Mouse (Mus musculus): ENCODE measurements around the gene Tnrc6b. TPM values are rescaled to one million over a fixed set of nuclear protein-coding genes. Genes with fewer than 3 reads are reported as not detected.
A peak's percentile ranks its signal among the peaks of the same experiment; 100 is the strongest.

The Tnrc6b gene
- polyA plus RNA-seq, 1 experiment from 2014 or later, result 34.7 TPM

- WGBS, result 95% methylated on average over 1 of the region's 1 CpGs
- no peak overlapping the region for H3K4me2 ChIP-seq (replicated peaks)
Observed at GRCm38 (mm10) chr15:80774666-80775065, 63.6 kb downstream of the Tnrc6b start.

GRCm38 (mm10) chr15:80779006-80779405, 67.9 kb downstream of the Tnrc6b start:
- H3K4me1 ChIP-seq, result no peaks in the 10 kb centered on the region
- no peak overlapping the region for H3K4me2 ChIP-seq (replicated peaks)
- no peak overlapping the region for H3K9ac ChIP-seq
- ATAC-seq (ENCODE audit: low FRiP score, low read depth), result no peak
- WGBS, result 74% methylated on average over 3 of the region's 3 CpGs
- H3K36me3 ChIP-seq, result no peaks in the 10 kb centered on the region
- H3K4me3 ChIP-seq, result no peak overlapping the region
- H3K27me3 ChIP-seq, result no peaks in the 10 kb centered on the region
- no peak overlapping the region for H3K27ac ChIP-seq
- H3K9me3 ChIP-seq, result no peaks in the 10 kb centered on the region

More at GRCm38 (mm10) chr15:80774666-80775065, 63.6 kb downstream of the Tnrc6b start:
- Histone ChIP-seq H3K9me3 (no peaks in the 10 kb centered on the region), H3K27ac (no peak overlapping the region), H3K36me3 (no peaks in the 10 kb centered on the region), H3K4me1 (0 out of 2 replicates have a peak, but pooled peaks cover 3% of the 10 kb centered on the region), H3K27me3 (no peaks in the 10 kb centered on the region), H3K4me3 (no peak overlapping the region), H3K9ac (no peak overlapping the region)
- ATAC-seq (ENCODE audit: low FRiP score, low read depth), result no peak

GRCm38 (mm10) chr15:80780154-80780751, 69.1 kb downstream of the Tnrc6b start:
- no peak overlapping the region for H3K9ac ChIP-seq

GRCm38 (mm10) chr15:80781218-80781806, 70.2 kb downstream of the Tnrc6b start:
- Histone ChIP-seq H3K4me1 (peaks cover 5% of the 10 kb centered on the region; the same call in 1 of the 2 replicates), H3K27me3 (no peaks in the 10 kb centered on the region), H3K4me2 (replicated peaks) (no peak overlapping the region), H3K27ac (no peak overlapping the region), H3K36me3 (no peaks in the 10 kb centered on the region), H3K9ac (no peak overlapping the region), H3K9me3 (no peaks in the 10 kb centered on the region), H3K4me3 (no peak overlapping the region)
- WGBS, result 86% methylated on average over 5 of the region's 5 CpGs
- no peak for ATAC-seq (ENCODE audit: low FRiP score, low read depth)

More at GRCm38 (mm10) chr15:80780154-80780751, 69.1 kb downstream of the Tnrc6b start:
- Histone ChIP-seq H3K27ac (no peak overlapping the region), H3K4me3 (no peak overlapping the region), H3K4me1 (peaks cover 5% of the 10 kb centered on the region; the same call in 1 of the 2 replicates), H3K9me3 (no peaks in the 10 kb centered on the region), H3K36me3 (no peaks in the 10 kb centered on the region), H3K27me3 (no peaks in the 10 kb centered on the region), H3K4me2 (replicated peaks) (no peak overlapping the region)
- no peak for ATAC-seq (ENCODE audit: low FRiP score, low read depth)
- WGBS, result 81% methylated on average over 5 of the region's 5 CpGs

GRCm38 (mm10) chr15:80784553-80784971, 73.4 kb downstream of the Tnrc6b start:
- Histone ChIP-seq H3K4me2 (replicated peaks) (no peak overlapping the region), H3K4me1 (peaks cover 5% of the 10 kb centered on the region; the same call in 1 of the 2 replicates), H3K36me3 (no peaks in the 10 kb centered on the region; the same call in 1 of the 2 replicates), H3K9ac (no peak overlapping the region), H3K9me3 (no peaks in the 10 kb centered on the region), H3K27me3 (no peaks in the 10 kb centered on the region), H3K27ac (no peak overlapping the region), H3K4me3 (no peak overlapping the region)
- 47% methylated on average over 7 of the region's 7 CpGs for WGBS
- no peak for ATAC-seq (ENCODE audit: low FRiP score, low read depth)

GRCm38 (mm10) chr15:80785699-80786098, 74.6 kb downstream of the Tnrc6b start:
- Histone ChIP-seq H3K9me3 (no peaks in the 10 kb centered on the region), H3K4me2 (replicated peaks) (no peak overlapping the region), H3K27me3 (no peaks in the 10 kb centered on the region), H3K9ac (no peak overlapping the region), H3K27ac (no peak overlapping the region), H3K36me3 (no peaks in the 10 kb centered on the region; the same call in 1 of the 2 replicates), H3K4me1 (peaks cover 5% of the 10 kb centered on the region; the same call in 1 of the 2 replicates), H3K4me3 (no peak overlapping the region)
- 72% methylated on average over 1 of the region's 1 CpGs for WGBS
- ATAC-seq (ENCODE audit: low FRiP score, low read depth), result no peak

GRCm38 (mm10) chr15:80787746-80788145, 76.6 kb downstream of the Tnrc6b start:
- Histone ChIP-seq H3K9me3 (no peaks in the 10 kb centered on the region), H3K4me1 (peaks cover 5% of the 10 kb centered on the region; the same call in 1 of the 2 replicates), H3K4me3 (no peak overlapping the region), H3K4me2 (replicated peaks) (no peak overlapping the region), H3K27ac (no peak overlapping the region), H3K36me3 (no peaks in the 10 kb centered on the region; the same call in 1 of the 2 replicates), H3K27me3 (no peaks in the 10 kb centered on the region), H3K9ac (no peak overlapping the region)
- WGBS, result 85% methylated on average over 4 of the region's 4 CpGs
- ATAC-seq (ENCODE audit: low FRiP score, low read depth), result no peak

GRCm38 (mm10) chr15:80792556-80792955, 81.4 kb downstream of the Tnrc6b start:
- no peak for ATAC-seq (ENCODE audit: low FRiP score, low read depth)
- WGBS, result 80% methylated on average over 3 of the region's 3 CpGs
- Histone ChIP-seq H3K27me3 (no peaks in the 10 kb centered on the region), H3K27ac (no peak overlapping the region), H3K9me3 (no peaks in the 10 kb centered on the region), H3K36me3 (no peaks in the 10 kb centered on the region), H3K4me1 (peaks cover 4% of the 10 kb centered on the region), H3K4me3 (no peak overlapping the region), H3K4me2 (replicated peaks) (no peak overlapping the region), H3K9ac (no peak overlapping the region)

- 100% methylated on average over 1 of the region's 1 CpGs for WGBS
- no peak overlapping the region for H3K4me2 ChIP-seq (replicated peaks)
- no peaks in the 10 kb centered on the region for H3K36me3 ChIP-seq
- no peaks in the 10 kb centered on the region for H3K27me3 ChIP-seq
- H3K9me3 ChIP-seq, result no peaks in the 10 kb centered on the region
- no peak overlapping the region for H3K4me3 ChIP-seq
- peaks cover 10% of the 10 kb centered on the region for H3K4me1 ChIP-seq
- ATAC-seq (ENCODE audit: low FRiP score, low read depth), result no peak
- H3K9ac ChIP-seq, result no peak overlapping the region
- H3K27ac ChIP-seq, result no peak overlapping the region
Observed at GRCm38 (mm10) chr15:80795076-80795475, 84.0 kb downstream of the Tnrc6b start.

- Histone ChIP-seq H3K9ac (peak overlapping the region; percentile 59), H3K4me3 (peak overlapping the region; percentile 59), H3K36me3 (no peaks in the 10 kb centered on the region), H3K27me3 (no peaks in the 10 kb centered on the region), H3K27ac (peak overlapping the region; percentile 80), H3K4me2 (replicated peaks) (peak overlapping the region; percentile 65), H3K9me3 (no peaks in the 10 kb centered on the region), H3K4me1 (peaks cover 31% of the 10 kb centered on the region)
- WGBS, result 2% methylated on average over 6 of the region's 6 CpGs
- ATAC-seq (ENCODE audit: low FRiP score, low read depth), result peak; percentile 70
Observed at GRCm38 (mm10) chr15:80797757-80798156, 86.6 kb downstream of the Tnrc6b start.

- Histone ChIP-seq H3K9ac (peak overlapping the region; percentile 76), H3K27ac (peak overlapping the region; percentile 89; the same call in 1 of the 2 replicates), H3K4me1 (peaks cover 37% of the 10 kb centered on the region), H3K27me3 (no peaks in the 10 kb centered on the region), H3K4me3 (peak overlapping the region; percentile 59), H3K4me2 (replicated peaks) (peak overlapping the region; percentile 72), H3K9me3 (no peaks in the 10 kb centered on the region), H3K36me3 (no peaks in the 10 kb centered on the region)
- ATAC-seq (ENCODE audit: low FRiP score, low read depth), result peak; percentile 87
- under 1% methylated on average over 17 of the region's 17 CpGs for whole genome bisulfite sequencing
Observed at GRCm38 (mm10) chr15:80798367-80799073, 87.4 kb downstream of the Tnrc6b start.

- WGBS, result under 1% methylated on average over 10 of the region's 10 CpGs
- no peaks in the 10 kb centered on the region for H3K27me3 ChIP-seq
- H3K4me1 ChIP-seq, result peaks cover 41% of the 10 kb centered on the region
- H3K36me3 ChIP-seq, result no peaks in the 10 kb centered on the region
- H3K4me2 ChIP-seq (replicated peaks), result peak overlapping the region; percentile 72
- peak overlapping the region; percentile 76 for H3K9ac ChIP-seq
- H3K4me3 ChIP-seq, result peak overlapping the region; percentile 59
- peak overlapping the region; percentile 89 for H3K27ac ChIP-seq
- ATAC-seq (ENCODE audit: low FRiP score, low read depth), result peak; percentile 38; the same call in 1 of the 2 replicates
- H3K9me3 ChIP-seq, result no peaks in the 10 kb centered on the region
Observed at GRCm38 (mm10) chr15:80799074-80799633, 88.0 kb downstream of the Tnrc6b start.

Measured in limb, embryonic 13.5 days (tissue).